Mouse (Mus musculus) liver, adult (tissue): ENCODE measurements around the gene Auh.
A peak's percentile ranks its signal among the peaks of the same experiment; 100 is the strongest.

ENCODE experiments used
- GATA4 ChIP-seq: IDR thresholded peaks from 2 replicates; pipeline ENCODE4 v1.6.1; 2014; ENCODE audit warnings: mild to moderate bottlenecking, low read length; ENCODE audit not compliant: insufficient replicate concordance

Auh gene

DNA sequence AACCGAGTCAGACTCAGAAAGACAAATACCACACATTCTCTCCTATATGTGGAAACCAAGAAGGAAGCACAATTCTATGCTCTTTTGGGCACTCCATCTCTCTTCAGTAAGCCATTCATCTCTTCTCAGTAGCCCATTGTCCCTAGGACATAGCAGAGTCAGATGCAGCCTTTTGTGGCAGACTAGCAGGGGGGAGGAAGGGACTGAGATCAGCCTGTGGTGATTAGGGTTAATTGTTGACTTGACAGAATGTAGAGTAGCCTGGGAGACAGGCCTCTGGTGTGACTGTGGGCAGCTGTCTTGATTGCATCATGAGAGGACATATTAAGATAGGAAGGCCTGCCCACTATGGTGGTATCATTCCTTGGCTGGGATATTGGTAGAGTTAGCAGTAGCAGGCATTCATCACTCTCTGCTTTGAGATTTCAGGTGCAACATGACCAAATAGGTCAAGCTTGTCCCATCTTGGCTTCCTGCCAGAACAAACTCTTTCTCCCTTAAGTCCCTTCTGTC is 13.5 kb upstream of the Auh start:
- TF ChIP-seq GATA4, result no peak

DNA sequence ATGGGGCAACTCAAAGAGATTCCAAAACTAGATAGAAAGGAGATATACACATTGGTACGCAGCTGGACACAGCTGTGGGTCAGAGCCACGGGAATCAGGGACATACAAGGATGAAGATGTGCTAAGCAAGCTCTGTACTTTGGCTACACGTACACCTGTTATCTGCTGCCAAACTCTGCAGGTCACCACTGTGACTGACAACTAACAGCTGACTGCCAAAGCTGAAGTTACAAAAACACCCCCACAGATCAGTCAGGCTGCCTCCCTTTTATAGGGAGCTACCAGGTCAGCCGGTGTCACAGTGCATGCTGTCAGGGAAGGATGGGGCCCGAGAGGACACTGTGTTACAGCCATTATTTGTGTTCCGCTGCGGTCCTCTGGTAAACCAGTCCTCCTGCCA is 11.5 kb upstream of the Auh start:
- TF ChIP-seq GATA4, result peak; percentile 23; the same call in 1 of the 2 replicates

DNA sequence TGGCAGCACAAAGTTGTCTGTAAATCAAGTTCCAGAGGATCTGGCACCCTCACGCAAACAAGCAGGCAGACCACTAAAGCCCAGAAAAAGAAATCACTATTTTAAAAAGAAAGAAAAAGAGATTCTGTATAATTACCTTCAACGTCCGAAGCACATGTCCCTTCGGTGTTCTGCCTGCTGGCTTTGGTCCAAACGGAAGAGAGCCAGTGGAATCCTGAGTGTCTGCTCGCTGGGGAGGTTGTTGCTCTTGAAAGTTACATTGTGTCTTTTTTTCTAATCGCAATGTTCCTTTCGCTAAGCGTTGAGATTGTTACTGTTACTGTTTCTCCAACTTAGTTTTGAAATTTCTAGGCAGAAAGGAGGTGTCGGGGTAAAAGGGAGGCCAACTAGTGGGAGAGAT is 1.1 kb upstream of the Auh start:
- no peak for TF ChIP-seq GATA4

DNA sequence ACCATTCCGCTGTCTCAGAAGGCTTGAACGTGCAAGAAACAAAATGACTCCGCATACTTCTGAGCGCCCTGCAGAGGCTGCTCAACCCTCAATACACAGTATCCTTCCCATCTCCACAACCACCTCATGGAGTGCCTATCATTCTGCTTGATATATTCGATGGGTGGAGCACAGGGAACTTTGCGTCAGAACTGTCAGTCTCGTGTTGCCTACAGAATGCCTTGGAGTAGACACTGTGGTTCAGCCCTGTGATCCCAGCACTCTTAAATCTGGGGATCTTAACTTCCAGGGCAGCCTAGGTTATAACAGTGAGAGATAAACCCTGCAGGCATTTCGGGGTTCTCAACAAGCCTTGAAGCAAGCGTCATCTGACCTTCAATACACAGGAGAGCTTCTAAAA is 1.1 kb downstream of the Auh start:
- no peak for TF ChIP-seq GATA4

DNA sequence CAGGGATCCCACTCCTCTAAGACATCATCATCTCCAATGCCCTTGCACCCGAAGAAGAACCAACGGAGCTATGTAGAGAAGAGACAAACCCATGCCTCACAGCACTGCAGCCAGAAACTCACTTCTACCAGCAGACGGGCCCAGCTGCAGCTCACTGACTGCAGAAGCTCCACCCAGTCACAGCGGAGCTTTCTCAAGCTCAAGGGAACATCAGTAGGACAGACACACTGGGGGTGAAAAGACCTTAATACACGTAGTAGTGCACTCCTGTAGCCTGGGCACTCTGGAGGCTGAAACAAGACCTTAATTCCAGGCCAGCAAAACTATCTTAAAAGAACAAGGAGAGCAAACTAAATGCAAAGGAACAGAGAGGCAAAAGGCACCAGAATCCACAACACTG is 5.0 kb downstream of the Auh start:
- TF ChIP-seq GATA4, result no peak

DNA sequence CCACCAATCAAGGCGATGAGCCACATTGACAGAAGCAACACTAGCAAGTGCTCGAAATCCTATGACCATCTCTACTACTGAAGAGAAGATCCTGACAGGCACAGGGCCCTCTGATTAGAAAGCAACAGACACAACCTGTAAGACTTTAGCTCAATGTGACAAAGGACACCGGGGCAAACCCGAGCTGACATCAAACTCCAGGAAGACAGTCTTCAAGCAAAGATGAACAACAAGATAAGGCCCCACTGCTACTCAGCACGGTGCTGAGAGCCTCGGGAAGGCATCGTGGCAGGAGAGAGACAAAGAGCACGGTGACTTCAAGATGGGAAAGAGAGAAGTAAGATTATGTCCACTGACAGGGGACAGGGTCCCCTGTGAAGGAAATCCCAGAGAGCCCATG is 7.5 kb downstream of the Auh start:
- TF ChIP-seq GATA4, result no peak

DNA sequence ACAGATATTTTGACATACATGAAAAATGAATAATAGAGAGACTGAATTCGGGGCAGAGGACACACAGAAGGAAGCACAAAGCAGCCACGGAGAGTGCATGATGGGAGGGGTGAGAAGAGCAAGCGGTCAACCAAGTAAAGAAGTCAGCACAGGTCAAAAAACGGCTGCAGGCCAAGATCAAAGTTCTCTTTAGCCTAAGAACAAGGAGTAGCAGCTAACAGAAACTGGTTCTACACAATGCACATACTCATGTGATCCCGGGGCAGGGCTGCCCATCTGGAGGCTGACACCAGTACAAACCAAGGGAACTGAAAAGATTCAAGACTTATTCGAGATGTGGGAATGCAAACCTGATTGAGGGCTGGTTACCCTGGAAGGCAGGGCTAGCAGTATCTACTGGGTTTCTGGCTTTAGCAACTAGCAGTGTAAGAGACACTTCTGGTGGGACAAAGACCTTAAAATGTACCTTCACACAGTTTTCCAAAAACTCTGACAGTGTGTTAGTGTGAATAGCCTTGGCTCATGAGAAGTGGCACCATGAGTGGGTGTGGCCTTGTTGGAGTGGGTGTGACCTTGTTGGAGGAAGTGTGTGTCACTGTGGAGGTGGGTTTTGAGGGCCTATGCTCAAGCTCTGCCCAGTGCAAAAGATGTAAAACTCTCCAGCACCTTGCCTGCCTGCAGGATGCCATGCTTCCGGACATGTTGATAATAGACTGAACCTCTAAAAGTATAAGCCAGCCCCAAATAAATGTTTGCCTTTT is 8.2 kb downstream of the Auh start:
- no peak for TF ChIP-seq GATA4

DNA sequence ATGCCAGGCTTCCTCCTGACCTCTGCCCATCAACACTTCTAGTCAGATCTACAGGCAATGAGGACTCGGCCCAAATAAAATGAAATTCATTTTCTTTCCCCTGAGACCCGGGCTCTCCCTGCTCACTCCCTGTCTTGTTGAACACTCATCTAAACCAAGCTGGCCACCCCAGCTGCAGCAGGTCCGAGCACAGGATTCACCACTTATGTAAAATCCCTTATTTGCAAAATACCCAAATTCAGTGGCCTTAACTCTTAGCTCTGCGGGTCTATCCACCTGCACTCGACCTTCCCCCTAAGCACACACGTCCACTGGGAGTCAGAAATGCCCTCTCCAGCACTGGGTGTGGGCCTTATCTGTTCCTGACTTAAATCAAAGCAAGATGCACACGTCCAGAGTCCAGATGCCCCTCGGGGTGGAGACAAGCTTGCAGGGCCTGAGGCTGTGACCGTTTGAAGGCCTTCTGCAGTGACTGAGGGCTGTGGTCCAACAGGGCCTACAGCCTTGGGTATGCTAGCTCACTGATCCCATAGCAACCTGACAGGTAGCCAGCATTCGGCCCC is 9.6 kb downstream of the Auh start:
- TF ChIP-seq GATA4, result no peak

DNA sequence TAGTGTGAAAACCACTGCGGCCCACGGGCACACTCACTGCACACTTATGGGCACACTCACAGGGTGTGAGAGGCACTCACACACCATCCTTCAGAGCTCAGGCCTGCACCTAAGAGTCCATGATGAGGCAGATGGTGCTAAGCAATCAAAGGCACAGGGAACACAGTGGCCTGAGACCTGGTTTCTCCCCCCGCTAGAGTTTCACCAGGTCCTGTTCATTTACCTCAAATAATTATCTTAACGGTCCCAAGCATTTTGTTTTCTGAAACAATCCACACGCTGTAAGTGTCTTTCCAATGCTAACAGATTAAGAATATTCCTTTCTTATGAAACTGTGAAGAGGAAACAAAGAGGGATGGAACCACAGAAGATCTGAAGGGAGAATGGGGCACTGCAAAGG is 11.1 kb downstream of the Auh start:
- TF ChIP-seq GATA4, result no peak

DNA sequence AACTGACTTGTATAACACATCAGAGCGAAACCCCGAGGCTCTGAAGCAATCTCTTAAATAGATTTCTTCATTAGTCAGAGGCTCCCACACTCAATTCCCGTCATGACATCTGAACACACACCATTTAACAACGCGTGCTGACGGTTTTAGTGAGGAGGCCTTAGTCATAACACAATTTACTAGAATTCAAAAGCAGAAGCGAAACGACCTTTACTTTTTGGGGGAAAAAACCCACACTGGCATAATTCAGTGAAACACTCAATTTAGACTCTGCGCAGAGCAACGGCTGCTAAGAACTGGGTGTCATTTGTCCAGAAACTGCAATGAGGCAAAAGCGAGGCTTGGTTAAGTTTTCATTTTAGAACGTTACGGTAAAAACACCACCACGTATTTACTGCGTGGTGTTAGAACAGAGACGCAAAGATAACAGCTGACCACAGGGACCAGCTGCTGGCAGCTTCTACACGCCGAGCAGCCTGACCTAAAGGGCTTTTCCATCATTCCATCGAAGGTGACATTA is 14.8 kb downstream of the Auh start:
- TF ChIP-seq GATA4, result no peak

DNA sequence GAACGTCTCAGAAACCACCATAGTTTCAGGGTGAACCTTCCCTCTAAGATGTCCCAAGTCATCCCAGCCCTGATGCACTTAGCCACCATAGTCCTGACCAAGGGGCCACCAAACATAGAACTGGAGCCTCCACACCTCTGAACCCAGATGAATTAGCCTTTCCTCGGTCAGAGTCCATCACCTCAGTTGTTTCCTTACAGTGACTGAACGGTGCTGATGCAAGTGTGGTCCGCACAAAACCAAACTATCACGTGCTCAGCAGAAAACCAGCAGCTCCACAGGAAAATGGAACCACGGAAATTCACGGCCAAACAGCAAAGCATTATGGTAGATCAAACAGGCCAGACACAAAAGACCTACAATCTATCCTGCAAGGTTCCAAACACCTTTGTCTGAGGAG is 15.6 kb downstream of the Auh start:
- TF ChIP-seq GATA4, result no peak

DNA sequence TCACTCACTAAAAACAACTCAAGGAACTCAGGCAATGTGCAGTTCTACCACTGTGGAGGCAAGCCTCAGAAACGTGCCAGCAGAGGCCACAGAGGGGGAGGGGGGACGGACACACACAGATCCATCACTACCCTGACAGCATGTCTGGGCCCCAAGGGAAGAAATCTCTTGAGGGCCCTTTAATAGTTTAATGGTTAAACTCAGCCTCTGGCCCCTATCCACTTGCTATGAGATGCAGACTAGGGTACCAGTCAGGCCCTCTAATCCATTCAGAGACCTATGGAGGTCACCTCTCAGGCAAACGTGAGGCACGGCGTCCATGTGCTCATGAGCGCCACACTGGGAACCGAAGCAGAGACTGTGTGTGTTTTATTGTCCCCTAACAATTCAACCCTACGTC is 17.0 kb downstream of the Auh start:
- TF ChIP-seq GATA4, result no peak

DNA sequence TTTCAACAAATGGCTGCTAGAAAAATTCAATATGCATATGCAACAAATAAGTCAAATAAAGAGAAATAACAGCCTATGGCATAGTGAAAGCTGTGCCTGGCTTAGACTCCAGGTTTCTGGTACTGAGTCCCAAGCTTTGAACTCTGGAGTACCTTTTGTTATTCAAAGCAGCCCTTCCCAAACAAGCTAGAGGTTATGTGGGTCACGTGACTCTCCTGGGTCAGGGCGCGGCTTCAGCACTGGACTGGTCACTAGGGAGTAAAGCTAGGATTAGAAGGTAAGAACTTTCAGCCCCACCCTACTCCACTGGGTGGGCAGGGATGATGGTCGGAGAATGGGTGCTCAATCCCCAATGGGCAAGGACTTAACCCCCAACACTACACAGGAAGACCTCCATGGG is 18.2 kb downstream of the Auh start:
- no peak for TF ChIP-seq GATA4

DNA sequence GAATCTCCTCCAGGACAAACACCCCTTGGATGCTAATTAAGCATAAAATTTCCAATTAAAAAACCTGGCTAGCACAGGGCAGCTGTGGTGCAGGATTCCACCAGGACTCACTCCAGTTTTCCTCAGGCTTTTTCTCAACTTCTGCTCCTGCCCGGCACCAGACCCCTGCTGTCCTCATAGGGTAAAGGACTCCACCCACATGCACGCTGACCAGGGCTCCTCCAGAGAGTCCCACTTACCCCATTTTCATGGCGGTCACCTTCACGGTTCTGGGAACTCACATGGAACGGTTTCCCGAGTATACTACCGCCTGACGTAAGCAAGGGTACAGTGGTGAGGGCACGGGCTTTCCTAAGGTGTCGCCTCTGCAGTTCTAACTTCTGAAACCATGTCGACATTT is 23.2 kb downstream of the Auh start:
- no peak for TF ChIP-seq GATA4

DNA sequence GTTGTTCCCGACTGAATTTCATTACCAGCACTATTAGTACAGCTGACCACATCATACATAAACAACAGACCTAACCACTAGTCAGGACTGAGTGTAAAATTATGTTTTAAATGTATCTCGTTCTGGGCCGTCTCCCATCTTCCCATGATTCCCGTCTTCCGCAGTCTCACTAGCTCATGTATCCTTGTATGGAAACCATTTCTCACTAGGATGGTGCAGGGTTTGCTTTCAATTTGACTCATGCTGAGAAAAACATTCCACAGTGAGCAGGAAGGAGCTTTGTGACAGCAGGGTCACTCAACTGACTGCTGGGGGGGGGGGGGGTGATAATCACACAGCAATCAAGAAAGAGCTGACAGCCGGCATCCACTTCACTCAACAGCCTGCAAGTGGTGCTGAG is 25.3 kb downstream of the Auh start:
- TF ChIP-seq GATA4, result no peak

DNA sequence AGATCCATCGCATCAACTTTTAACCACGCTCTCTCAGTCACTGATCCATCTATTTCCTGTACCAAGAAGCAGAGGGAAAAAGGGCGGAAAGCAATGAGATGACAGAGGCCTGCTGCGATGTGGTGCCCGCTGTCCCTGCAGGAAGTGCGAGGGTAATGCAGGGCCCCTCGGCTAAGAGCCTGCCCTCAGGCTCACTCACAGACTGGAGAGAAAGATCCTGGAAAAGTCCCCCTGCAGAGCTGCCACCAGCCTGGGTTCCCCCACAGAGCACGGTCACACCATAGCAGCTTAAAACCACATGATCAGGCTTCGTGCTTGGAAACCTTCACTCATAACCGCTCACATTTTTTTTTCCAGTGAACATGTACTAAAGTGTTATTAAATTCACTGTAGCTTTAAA is 25.7 kb downstream of the Auh start:
- TF ChIP-seq GATA4, result no peak

DNA sequence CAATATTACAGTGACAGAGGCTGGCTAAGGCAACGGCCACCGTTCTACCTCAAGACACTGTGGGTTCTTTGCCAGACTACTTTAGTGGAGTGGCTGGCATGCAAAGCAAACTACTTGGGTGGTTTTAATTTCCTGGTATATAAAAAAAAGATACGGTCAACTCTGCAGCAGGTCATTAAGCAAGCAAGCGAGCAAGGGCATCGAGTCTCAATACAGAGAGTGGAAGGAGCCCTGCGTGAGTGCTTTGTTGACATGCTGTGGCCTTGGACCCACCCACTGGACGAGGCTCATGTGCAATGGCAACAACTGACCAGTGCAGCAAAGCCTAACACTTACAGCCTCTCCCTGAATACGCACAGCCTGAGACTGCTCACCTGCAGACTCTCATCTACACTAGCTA is 27.0 kb downstream of the Auh start:
- no peak for TF ChIP-seq GATA4
